Mouse (Mus musculus): ENCODE measurements around the gene Ipo5.

DNA sequence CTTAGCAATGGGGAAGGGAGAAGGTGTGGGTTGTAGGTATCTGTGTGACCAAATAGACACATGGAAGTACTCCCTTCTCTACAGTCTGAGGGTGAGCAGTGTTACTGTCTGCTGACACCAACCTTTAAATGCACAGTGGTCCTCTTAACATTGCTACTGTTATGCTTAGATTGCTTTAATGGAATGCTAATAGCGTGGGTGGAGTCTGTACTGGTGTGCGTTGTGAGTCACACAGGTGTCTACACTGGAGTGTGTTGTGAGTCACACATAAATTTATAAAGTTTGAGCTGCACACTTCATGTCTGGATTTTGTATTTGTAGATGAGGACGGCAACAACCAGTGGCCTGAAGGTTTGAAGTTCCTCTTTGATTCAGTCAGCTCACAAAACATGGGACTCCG is 10.8 kb downstream of the Ipo5 start:
- TF ChIP-seq USF1 (IDR thresholded peaks at IDR 0.05; ENCODE audit: low read depth, low read length) (no peak), EP300 (IDR thresholded peaks at IDR 0.05; ENCODE audit: low read length) (no peak), CTCF (conservative IDR thresholded peaks at IDR 0.05 in 1 of 2, IDR thresholded peaks at IDR 0.05 in 1 of 2; ENCODE audit: low read depth in 2 of 2, low read length in 2 of 2) (no peak), JUN (IDR thresholded peaks at IDR 0.05; ENCODE audit: insufficient read depth, low read depth, low read length) (no peak), ZNF384 (IDR thresholded peaks at IDR 0.05; ENCODE audit: low read depth, low read length) (no peak), POLR2A (IDR thresholded peaks at IDR 0.05; ENCODE audit: low read depth, low read length) (no peak), JUND (conservative IDR thresholded peaks at IDR 0.05; ENCODE audit: low read depth, low read length) (no peak), TBP (conservative IDR thresholded peaks at IDR 0.05; ENCODE audit: low read depth, low read length) (no peak), POLR2AphosphoS2 (IDR thresholded peaks at IDR 0.05; ENCODE audit: low read depth, low read length) (no peak), BHLHE40 (IDR thresholded peaks at IDR 0.05; ENCODE audit: low read depth, low read length) (no peak), E2F4 (IDR thresholded peaks at IDR 0.05; ENCODE audit: insufficient replicate concordance, low read depth, low read length) (no peak), SIN3A (IDR thresholded peaks at IDR 0.05; ENCODE audit: low read length) (no peak), KAT2A (IDR thresholded peaks at IDR 0.05; ENCODE audit: insufficient replicate concordance, low read length) (no peak)
